Mouse (Mus musculus) ES-Bruce4 (cell line): ENCODE measurements around the gene Ubiad1.

Experiments
- CTCF ChIP-seq: IDR thresholded peaks from one replicate; pipeline ENCODE4 v1.8.1; 2011; ENCODE audit warnings: low read depth, low read length
- EP300 ChIP-seq: IDR thresholded peaks from 2 replicates; pipeline ENCODE4 v1.6.1; 2011; ENCODE audit warnings: low read depth, low read length; ENCODE audit not compliant: insufficient read depth
- POLR2A ChIP-seq: IDR thresholded peaks from one replicate; pipeline ENCODE4 v1.8.1; 2011; ENCODE audit warnings: low read length; ENCODE audit not compliant: insufficient read depth

- TF ChIP-seq CTCF (no peak), POLR2A (no peak), EP300 (no peak)
These were observed 39.8 kb downstream of the Ubiad1 start for GRCm38 (mm10) chr4:148404748-148405147.
